Mouse (Mus musculus): ENCODE results near the gene Armh3.

- TF ChIP-seq CTCF (IDR thresholded peaks at IDR 0.05; ENCODE audit: control insufficient read depth, insufficient read depth, insufficient replicate concordance, low read depth, low read length) (no peak), POLR2A (IDR thresholded peaks at IDR 0.05; ENCODE audit: control insufficient read depth, low read depth, low read length) (no peak)
Measured at GRCm38 (mm10) chr19:45991171-45991570, 7.1 kb downstream of the Armh3 start.

All from testis, adult 2 months (tissue).